In genomic region chr14:76883231-76883651, GRCm38 (mm10) we compare ENCODE assay signal across 8 mouse cellular contexts.
DNase-seq lines count a peak whose midpoint lies in the region; ATAC-seq and TF ChIP-seq lines count a peak whose summit lies in the region.

No protein-coding gene starts in this region.

- peaks cover 8% of the 10 kb centered on the region; the same call in 1 of the 2 replicates for H3K4me1 ChIP-seq in kidney, postnatal 0 days (replicated peaks; ENCODE audit: insufficient read depth, low read length)
- H3K4me1 ChIP-seq in hindbrain, embryonic 11.5 days (replicated peaks; ENCODE audit: control insufficient read depth, insufficient read depth, low read length), result peaks cover 3% of the 10 kb centered on the region
- peaks cover 31% of the 10 kb centered on the region for H3K4me1 ChIP-seq in midbrain, embryonic 15.5 days

- no peak overlapping the region for H3K4me3 ChIP-seq in kidney, postnatal 0 days (replicated peaks; ENCODE audit: low read depth, low read length)
- H3K4me3 ChIP-seq in hindbrain, embryonic 11.5 days (ENCODE audit: low read depth, low read length), result no peak overlapping the region
- H3K4me3 ChIP-seq in midbrain, embryonic 15.5 days, result no peak overlapping the region

- peak; percentile 37; the same call in 1 of the 2 replicates for ATAC-seq in kidney, postnatal 0 days (replicated peaks; ENCODE audit: low FRiP score, low read depth)
- peak; percentile 88 for ATAC-seq in common myeloid progenitor, adult 5-6 weeks (replicated peaks; ENCODE audit: low read depth, poor library complexity, severe bottlenecking)
- peak; percentile 58; the same call in 1 of the 2 replicates for ATAC-seq in hindbrain, embryonic 11.5 days (ENCODE audit: low FRiP score)
- ATAC-seq in midbrain, embryonic 15.5 days (replicated peaks), result peak; percentile 82

- H3K9ac ChIP-seq in kidney, postnatal 0 days (ENCODE audit: low read depth, low read length), result no peak overlapping the region
- no peak overlapping the region for H3K9ac ChIP-seq in hindbrain, embryonic 11.5 days (ENCODE audit: low read depth, low read length)
- no peak overlapping the region for H3K9ac ChIP-seq in midbrain, embryonic 15.5 days

- no peaks in the 10 kb centered on the region for H3K9me3 ChIP-seq in kidney, postnatal 0 days (replicated peaks; ENCODE audit: low read length)
- no peaks in the 10 kb centered on the region for H3K9me3 ChIP-seq in hindbrain, embryonic 11.5 days (ENCODE audit: control insufficient read depth, low read length)
- no peaks in the 10 kb centered on the region for H3K9me3 ChIP-seq in midbrain, embryonic 15.5 days

- no peaks in the 10 kb centered on the region for H3K36me3 ChIP-seq in kidney, postnatal 0 days (ENCODE audit: insufficient read depth, low read length)
- H3K36me3 ChIP-seq in hindbrain, embryonic 11.5 days (ENCODE audit: control insufficient read depth, insufficient read depth, low read length), result no peaks in the 10 kb centered on the region
- H3K36me3 ChIP-seq in midbrain, embryonic 15.5 days (replicated peaks), result no peaks in the 10 kb centered on the region

- DNase-seq in kidney, postnatal 0 days (ENCODE audit: low spot score), result no peak
- no peak for DNase-seq in kidney, postnatal 14 days
- DNase-seq in hindbrain, embryonic 11.5 days (ENCODE audit: low spot score), result no peak
- DNase-seq in testis, postnatal 14 days (ENCODE audit: low spot score), result no peak
- DNase-seq in thymus, postnatal 10 days (ENCODE audit: low spot score in 2 of 2), result no peak
- DNase-seq in left cerebral cortex, adult 11 months (ENCODE audit: low spot score), result no peak

- no peaks in the 10 kb centered on the region for H3K27me3 ChIP-seq in kidney, postnatal 0 days (ENCODE audit: insufficient read depth, low read length)
- H3K27me3 ChIP-seq in hindbrain, embryonic 11.5 days (ENCODE audit: control insufficient read depth, insufficient read depth, low read length), result no peaks in the 10 kb centered on the region
- no peaks in the 10 kb centered on the region; the same call in 1 of the 2 replicates for H3K27me3 ChIP-seq in midbrain, embryonic 15.5 days (replicated peaks)

- H3K27ac ChIP-seq in kidney, postnatal 0 days, result peak overlapping the region; percentile 32
- peak overlapping the region; percentile 39; the same call in 1 of the 2 replicates for H3K27ac ChIP-seq in hindbrain, embryonic 11.5 days (ENCODE audit: low read depth, low read length)
- peak overlapping the region; percentile 77 for H3K27ac ChIP-seq in midbrain, embryonic 15.5 days

- WGBS in kidney, postnatal 0 days, result 44% methylated on average over 3 of the region's 3 CpGs
- 31% methylated on average over 3 of the region's 3 CpGs for WGBS in hindbrain, embryonic 11.5 days
- WGBS in midbrain, embryonic 15.5 days, result 7% methylated on average over 3 of the region's 3 CpGs

- H3K4me2 ChIP-seq in kidney, postnatal 0 days (ENCODE audit: low read length), result no peak overlapping the region
- H3K4me2 ChIP-seq in hindbrain, embryonic 11.5 days (replicated peaks; ENCODE audit: low read depth, low read length), result 0 out of 2 replicates have a peak overlapping the region, but pooled peaks have one; percentile 6
- H3K4me2 ChIP-seq in midbrain, embryonic 15.5 days, result peak overlapping the region; percentile 18; the same call in 1 of the 2 replicates

- TF ChIP-seq CTCF in kidney, postnatal 0 days (IDR thresholded peaks at IDR 0.05; ENCODE audit: low read depth), result no peak

Comparison
In these comparisons a context has a peak if more than half of its experiments do, and no peak if none do; other contexts are left out.
1. ATAC-seq: peak in every context shown above with its lines; median percentile 88 in common myeloid progenitor, adult 5-6 weeks; 82 in midbrain, embryonic 15.5 days; 58 in hindbrain, embryonic 11.5 days; 37 in kidney, postnatal 0 days.